Comparison of ENCODE assay signal across 11 mouse cellular contexts in genomic region chr3:120747678-120748077, GRCm38 (mm10).
DNase-seq lines count a peak whose midpoint lies in the region; ATAC-seq lines count a peak whose summit lies in the region.
"Had no signal": no experiment of that assay in that cellular context is flagged by ENCODE, and none has a peak within 500 bp of the region (broad histone marks: within the 10 kb centered on the region; RNA-seq: fewer than 3 reads in every experiment).

No protein-coding gene starts in this region.

- ATAC-seq in kidney, embryonic 15.5 days (replicated peaks; ENCODE audit: low FRiP score): no peak
- no peak for ATAC-seq in monocyte, adult 5-6 weeks (replicated peaks; ENCODE audit: insufficient number of reproducible peaks, low FRiP score, low TSS enrichment, poor library complexity, severe bottlenecking)

- 86% methylated on average over 4 of the region's 4 CpGs for WGBS in kidney, embryonic 15.5 days
- 87% methylated on average over 4 of the region's 4 CpGs for WGBS in embryonic facial prominence, embryonic 10.5 days

- H3K4me2 ChIP-seq in kidney, embryonic 15.5 days: no peak overlapping the region
- H3K4me2 ChIP-seq: limb, embryonic 12.5 days; neural tube, embryonic 13.5 days had no signal

- DNase-seq in kidney, adult 9 months: peak; percentile 22
- peak; percentile 23 for DNase-seq in 3T3-L1 (ENCODE audit: low read depth, low spot score)
- DNase-seq in 416B (ENCODE audit: low read depth): peak; percentile 30
- DNase-seq in embryonic facial prominence, embryonic 10.5 days (ENCODE audit: low spot score): peak; percentile 21
- no peak for DNase-seq in adipocyte (ENCODE audit: low spot score)
- no peak for DNase-seq in Muller cell, postnatal 12 days (ENCODE audit: inconsistent ontology term)
- DNase-seq: heart, adult 11 months had no signal

- no peaks in the 10 kb centered on the region for H3K4me1 ChIP-seq in kidney, embryonic 15.5 days
- no peaks in the 10 kb centered on the region for H3K4me1 ChIP-seq in embryonic facial prominence, embryonic 10.5 days
- H3K4me1 ChIP-seq: limb, embryonic 12.5 days; neural tube, embryonic 13.5 days had no signal

- no peak overlapping the region for H3K9ac ChIP-seq in kidney, embryonic 15.5 days
- H3K9ac ChIP-seq: limb, embryonic 12.5 days; neural tube, embryonic 13.5 days had no signal

- no peak overlapping the region for H3K27ac ChIP-seq in kidney, embryonic 15.5 days
- H3K27ac ChIP-seq in embryonic facial prominence, embryonic 10.5 days (replicated peaks): no peak overlapping the region
- H3K27ac ChIP-seq: limb, embryonic 12.5 days; neural tube, embryonic 13.5 days had no signal

- no peaks in the 10 kb centered on the region for H3K36me3 ChIP-seq in kidney, embryonic 15.5 days
- H3K36me3 ChIP-seq in embryonic facial prominence, embryonic 10.5 days (replicated peaks): no peaks in the 10 kb centered on the region
- H3K36me3 ChIP-seq: limb, embryonic 12.5 days; neural tube, embryonic 13.5 days had no signal

- H3K27me3 ChIP-seq in kidney, embryonic 15.5 days: no peaks in the 10 kb centered on the region
- H3K27me3 ChIP-seq in embryonic facial prominence, embryonic 10.5 days (replicated peaks; ENCODE audit: low read depth, poor library complexity, severe bottlenecking): no peaks in the 10 kb centered on the region
- H3K27me3 ChIP-seq: limb, embryonic 12.5 days; neural tube, embryonic 13.5 days had no signal

- H3K9me3 ChIP-seq in kidney, embryonic 15.5 days (replicated peaks): no peaks in the 10 kb centered on the region
- H3K9me3 ChIP-seq in embryonic facial prominence, embryonic 10.5 days: no peaks in the 10 kb centered on the region
- H3K9me3 ChIP-seq: limb, embryonic 12.5 days; neural tube, embryonic 13.5 days had no signal

- H3K4me3 ChIP-seq in kidney, embryonic 15.5 days (replicated peaks): no peak overlapping the region
- no peak overlapping the region for H3K4me3 ChIP-seq in embryonic facial prominence, embryonic 10.5 days
- H3K4me3 ChIP-seq: limb, embryonic 12.5 days; neural tube, embryonic 13.5 days had no signal

Comparison
In these comparisons a context has a peak if more than half of its experiments do, and no peak if none do; other contexts are left out.
1. DNase-seq: peak in kidney, adult 9 months (single experiment), 3T3-L1 (single experiment), 416B (single experiment) and embryonic facial prominence, embryonic 10.5 days (single experiment); none in adipocyte (single experiment) and Muller cell, postnatal 12 days (single experiment).